Mouse (Mus musculus) heart, postnatal 36 days (tissue): ENCODE results near the gene Mndal. TPM values are rescaled to one million over a fixed set of nuclear protein-coding genes. Genes with fewer than 3 reads are reported as not detected.
A peak's percentile ranks its signal among the peaks of the same experiment; 100 is the strongest.
"Not testable (repeated sequence)": the region's sequence is repeated elsewhere in the genome, so short reads cannot be mapped to it uniquely, and the experiment has no call there.

Experiments
- DNase-seq, 2 experiments: peaks; one replicate each; pipeline ENCODE4 v3.0.0; 2021 to 2022
- intact Hi-C: fragments of 180-260 bp; cut with DNase I; formaldehyde crosslinking; loops from one replicate; pipeline ENCODE4 v1.15.1; 2025
- total RNA-seq, 2 experiments: library from RNA; stranded (reverse); gene quantifications; 2 replicates each; pipeline ENCODE4 v1.2.3; 2021

Gene Mndal
- total RNA-seq, 2 experiments from 2014 or later: 13.3 to 16.8 TPM

GRCm38 (mm10) chr1:173908390-173908789, 33.9 kb downstream of the Mndal start:
- intact Hi-C loops, DNase-seq: not testable (repeated sequence)

- DNase-seq, intact Hi-C loops: not testable (repeated sequence)
These were observed 36.4 kb downstream of the Mndal start for GRCm38 (mm10) chr1:173905885-173906284.

GRCm38 (mm10) chr1:173889741-173890140, 52.5 kb downstream of the Mndal start:
- DNase-seq, intact Hi-C loops: not testable (repeated sequence)

DNA sequence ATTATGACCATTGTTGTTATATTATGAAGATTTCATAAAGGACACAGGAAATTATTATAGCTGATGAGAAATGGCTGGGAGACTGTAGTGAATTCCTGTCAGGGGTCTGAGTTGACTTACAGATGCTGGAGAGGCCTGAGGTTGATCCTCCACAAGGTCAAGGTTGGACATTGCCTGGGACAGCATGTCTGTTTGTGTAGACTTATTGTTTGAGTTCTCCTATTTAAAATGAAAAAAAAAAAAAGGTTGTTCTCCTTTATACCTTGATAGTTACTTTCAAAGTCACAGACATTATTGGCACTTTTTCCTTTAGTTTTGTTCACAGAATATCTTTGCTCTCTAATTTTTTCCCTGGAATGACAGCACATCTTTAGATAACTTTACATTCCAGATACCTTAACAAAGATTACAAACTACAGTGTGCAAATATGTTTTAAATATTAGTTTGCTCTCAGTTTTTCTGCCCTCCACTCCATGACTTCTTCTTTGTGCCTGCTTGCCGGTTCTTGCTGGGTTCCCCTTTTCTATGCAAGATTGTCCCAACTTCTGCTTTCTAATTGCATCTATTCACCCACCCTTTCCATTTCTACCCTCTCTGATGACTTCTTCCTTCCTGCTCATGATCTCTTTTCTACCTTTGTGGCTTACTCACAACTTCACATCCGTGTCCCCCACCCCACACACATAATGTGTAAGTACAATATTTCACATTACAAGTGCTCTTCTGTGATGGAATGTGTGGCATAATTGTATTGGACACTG, 55.1 kb downstream of the Mndal start:
- DNase-seq, intact Hi-C loops: not testable (repeated sequence)

GRCm38 (mm10) chr1:173880004-173880666, 62.2 kb downstream of the Mndal start:
- DNase-seq: peak; percentile 15 to 53
- intact Hi-C loops: loop anchor here (2.0 kb wide), 1 partner anchor 33 kb away; the partner anchor contains the start of gene Ifi211

- peak in 1 of 2 experiments; percentile 12 for DNase-seq
- intact Hi-C loops: loop anchor here (5.0 kb wide), 1 partner anchor 63 kb away; the partner anchor contains the start of genes Ifi203 and Mndal
These were observed 62.9 kb downstream of the Mndal start for GRCm38 (mm10) chr1:173879225-173879987.

DNA sequence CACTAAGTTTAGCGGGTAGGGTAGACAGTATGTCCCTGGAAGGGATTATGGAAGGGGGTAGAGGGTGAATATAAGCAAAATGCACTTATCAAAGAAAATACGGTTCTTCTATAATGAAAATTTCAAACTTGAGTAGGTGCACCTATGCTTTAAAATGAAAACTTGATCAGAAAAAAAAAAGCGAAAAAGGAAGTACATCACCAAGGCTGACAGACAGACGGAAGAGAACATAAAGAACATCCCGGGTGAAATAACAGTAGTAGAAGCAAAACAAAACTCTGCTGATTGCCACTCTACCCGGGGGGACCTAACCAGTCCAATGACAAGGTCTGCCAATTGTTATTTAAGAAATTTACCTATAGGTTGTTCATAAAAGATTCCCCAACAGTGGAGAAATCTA, 64.0 kb downstream of the Mndal start:
- not testable (repeated sequence) for DNase-seq
- intact Hi-C loops: loop anchor here (5.0 kb wide), 1 partner anchor 64 kb away; the partner anchor contains the start of genes Ifi203 and Mndal

- intact Hi-C loops: loop anchor here (5.0 kb wide), 1 partner anchor 65 kb away; the partner anchor contains the start of genes Ifi203 and Mndal
- not testable (repeated sequence) for DNase-seq
These were observed 65.2 kb downstream of the Mndal start for GRCm38 (mm10) chr1:173877125-173877524.

DNA sequence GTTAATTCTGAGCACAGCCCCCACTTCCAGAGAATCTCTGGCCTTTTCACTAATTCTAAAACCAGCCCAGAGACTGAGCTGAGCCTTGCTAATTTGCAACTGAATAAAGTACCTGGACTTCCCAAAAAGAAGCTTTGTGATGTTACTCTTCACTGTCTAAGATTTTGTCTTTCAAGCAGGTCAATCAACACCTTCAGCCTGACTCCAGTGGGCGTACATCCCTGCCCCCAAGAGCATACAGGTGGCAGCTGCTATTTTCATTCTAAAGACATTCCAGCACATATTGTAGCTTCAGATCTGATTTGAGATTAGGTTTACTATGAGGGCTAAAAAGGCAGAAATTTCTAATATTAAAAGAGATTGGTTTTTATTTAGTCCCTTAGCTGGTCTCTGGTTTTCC, 73.7 kb downstream of the Mndal start:
- DNase-seq, intact Hi-C loops: not testable (repeated sequence)

DNA sequence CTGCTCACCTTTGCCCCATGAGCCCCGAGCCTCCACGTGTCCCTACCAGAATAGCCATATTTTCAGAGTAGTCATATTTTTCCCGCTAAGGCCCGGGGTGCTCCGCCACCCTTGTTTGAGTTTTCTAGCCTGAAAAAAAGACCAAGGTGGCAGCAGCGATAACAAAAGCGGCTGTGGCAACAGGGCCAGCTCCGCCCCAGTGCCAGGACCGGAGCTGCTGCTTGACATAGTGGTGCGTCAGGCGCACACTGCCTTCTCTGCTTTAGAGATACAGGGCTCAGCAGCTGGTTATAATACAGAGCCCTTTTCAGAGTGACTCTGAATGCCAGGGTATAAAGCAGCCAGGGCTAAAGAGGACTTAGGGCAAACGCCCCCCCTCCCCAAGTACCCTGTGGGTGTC, 75.8 kb downstream of the Mndal start:
- DNase-seq: no peak
- intact Hi-C loops: no loop called here

GRCm38 (mm10) chr1:173853711-173854110, 88.6 kb downstream of the Mndal start:
- DNase-seq: peak in 1 of 2 experiments; percentile 10
- intact Hi-C loops: loop anchor here (10.0 kb wide), 1 partner anchor 251 kb away; no protein-coding TSS in a partner anchor

- not testable (repeated sequence) for DNase-seq
- intact Hi-C loops: loop anchor here (10.0 kb wide), 1 partner anchor 252 kb away; no protein-coding TSS in a partner anchor
These were observed 89.4 kb downstream of the Mndal start for GRCm38 (mm10) chr1:173852853-173853252.

GRCm38 (mm10) chr1:173846193-173846592, 96.1 kb downstream of the Mndal start:
- intact Hi-C loops, DNase-seq: not testable (repeated sequence)

GRCm38 (mm10) chr1:173844754-173845153, 97.5 kb downstream of the Mndal start:
- DNase-seq: no peak
- intact Hi-C loops: no loop called here

- intact Hi-C loops, DNase-seq: not testable (repeated sequence)
These were observed 120.8 kb downstream of the Mndal start for GRCm38 (mm10) chr1:173821481-173821803.

- intact Hi-C loops, DNase-seq: not testable (repeated sequence)
These were observed 121.4 kb downstream of the Mndal start for GRCm38 (mm10) chr1:173820794-173821480.

GRCm38 (mm10) chr1:173809294-173809693, 133.0 kb downstream of the Mndal start:
- not testable (repeated sequence) for DNase-seq
- intact Hi-C loops: loop anchor here (10.0 kb wide), 1 partner anchor 136 kb away; the partner anchor contains the start of genes Ifi203 and Mndal

- intact Hi-C loops: loop anchor here (5.0 to 10.0 kb wide), 2 partner anchors 70 to 142 kb away; partner anchors contain the start of genes Ifi203 and Mndal
- peak; percentile 17 to 29 for DNase-seq
These were observed 139.5 kb downstream of the Mndal start for GRCm38 (mm10) chr1:173802689-173803281.

DNA sequence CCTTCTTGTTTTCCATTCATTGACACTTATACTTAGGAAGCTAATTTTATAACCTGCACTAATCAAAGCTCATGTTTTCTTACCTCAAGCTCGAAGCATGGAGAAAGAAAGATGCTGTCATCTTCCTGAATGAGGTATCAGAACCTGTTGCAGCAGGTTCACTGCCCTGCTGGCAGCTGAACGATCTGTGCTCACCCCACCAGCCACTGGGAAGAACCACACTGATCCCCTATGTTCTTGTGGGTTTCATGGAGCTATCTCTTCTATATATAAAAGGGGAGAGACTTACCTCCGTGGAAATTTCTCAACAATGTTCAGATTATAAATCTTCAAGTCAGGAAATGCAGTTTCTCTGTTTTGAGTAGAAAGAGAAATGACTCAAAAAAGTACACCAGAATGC, 140.1 kb downstream of the Mndal start:
- DNase-seq: not testable (repeated sequence)
- intact Hi-C loops: loop anchor here (5.0 to 10.0 kb wide), 2 partner anchors 70 to 143 kb away; partner anchors contain the start of genes Ifi203 and Mndal
